Mouse (Mus musculus): Measurements from ENCODE around the gene Fastkd1. TPM values are rescaled to one million over a fixed set of nuclear protein-coding genes. Genes with fewer than 3 reads are reported as not detected.
"Not testable (repeated sequence)": the region's sequence is repeated elsewhere in the genome, so short reads cannot be mapped to it uniquely, and the experiment has no call there.

The Fastkd1 gene
- polyA plus RNA-seq, 1 experiment from 2014 or later = 6.3 TPM

- Histone ChIP-seq H3K27me3 (ENCODE audit: insufficient read depth, low read length) (no peaks in the 10 kb centered on the region), H3K4me2 (ENCODE audit: low read depth, low read length) (no peak overlapping the region), H3K4me3 (ENCODE audit: low read depth, low read length) (no peak overlapping the region), H3K4me1 (ENCODE audit: insufficient read depth) (no peaks in the 10 kb centered on the region), H3K36me3 (replicated peaks; ENCODE audit: insufficient read depth, low read length) (peaks cover 22% of the 10 kb centered on the region), H3K27ac (ENCODE audit: low read depth) (no peak overlapping the region), H3K9me3 (ENCODE audit: low read length) (no peaks in the 10 kb centered on the region), H3K9ac (replicated peaks) (no peak overlapping the region)
- TF ChIP-seq EP300 (IDR thresholded peaks at IDR 0.05; ENCODE audit: low read depth) = no peak
- WGBS (ENCODE audit: insufficient replicate concordance) = 89% methylated on average over 6 of the region's 6 CpGs
- DNase-seq (no peak), ATAC-seq (no peak)
These were observed 22.5 kb downstream of the Fastkd1 start for GRCm38 (mm10) chr2:69690843-69691242.

- TF ChIP-seq EP300 (IDR thresholded peaks at IDR 0.05; ENCODE audit: low read depth) = no peak
- Histone ChIP-seq H3K27me3 (ENCODE audit: insufficient read depth, low read length) (no peaks in the 10 kb centered on the region), H3K4me3 (ENCODE audit: low read depth, low read length) (no peak overlapping the region), H3K9me3 (ENCODE audit: low read length) (no peaks in the 10 kb centered on the region), H3K4me2 (ENCODE audit: low read depth, low read length) (no peak overlapping the region), H3K9ac (replicated peaks) (no peak overlapping the region), H3K36me3 (replicated peaks; ENCODE audit: insufficient read depth, low read length) (peaks cover 22% of the 10 kb centered on the region), H3K4me1 (ENCODE audit: insufficient read depth) (no peaks in the 10 kb centered on the region), H3K27ac (ENCODE audit: low read depth) (no peak overlapping the region)
- no peak for ATAC-seq
- no peak for DNase-seq
- 92% methylated on average over 3 of the region's 3 CpGs for WGBS (ENCODE audit: insufficient replicate concordance)
These were observed 23.1 kb downstream of the Fastkd1 start for GRCm38 (mm10) chr2:69690214-69690613.

- no peak for DNase-seq
- Histone ChIP-seq H3K27ac (ENCODE audit: low read depth) (no peak overlapping the region), H3K4me1 (ENCODE audit: insufficient read depth) (no peaks in the 10 kb centered on the region), H3K27me3 (ENCODE audit: insufficient read depth, low read length) (no peaks in the 10 kb centered on the region), H3K4me2 (ENCODE audit: low read depth, low read length) (no peak overlapping the region), H3K9me3 (ENCODE audit: low read length) (no peaks in the 10 kb centered on the region), H3K9ac (replicated peaks) (no peak overlapping the region), H3K36me3 (replicated peaks; ENCODE audit: insufficient read depth, low read length) (peaks cover 6% of the 10 kb centered on the region; the same call in 1 of the 2 replicates), H3K4me3 (ENCODE audit: low read depth, low read length) (no peak overlapping the region)
- ATAC-seq = no peak
- 89% methylated on average over 3 of the region's 3 CpGs for WGBS (ENCODE audit: insufficient replicate concordance)
- TF ChIP-seq CTCF (IDR thresholded peaks at IDR 0.05; ENCODE audit: low read depth) (no peak), EP300 (IDR thresholded peaks at IDR 0.05; ENCODE audit: low read depth) (no peak)
These were observed 28.8 kb downstream of the Fastkd1 start for GRCm38 (mm10) chr2:69684488-69684887.

- no peak for DNase-seq
- Histone ChIP-seq H3K36me3 (replicated peaks; ENCODE audit: insufficient read depth, low read length) (no peaks in the 10 kb centered on the region; the same call in 1 of the 2 replicates), H3K27ac (ENCODE audit: low read depth) (no peak overlapping the region), H3K4me3 (ENCODE audit: low read depth, low read length) (no peak overlapping the region), H3K4me2 (ENCODE audit: low read depth, low read length) (no peak overlapping the region), H3K27me3 (ENCODE audit: insufficient read depth, low read length) (no peaks in the 10 kb centered on the region), H3K4me1 (ENCODE audit: insufficient read depth) (no peaks in the 10 kb centered on the region), H3K9me3 (ENCODE audit: low read length) (no peaks in the 10 kb centered on the region), H3K9ac (replicated peaks) (no peak overlapping the region)
- no peak for ATAC-seq
- WGBS (ENCODE audit: insufficient replicate concordance) = 84% methylated on average over 13 of the region's 13 CpGs
- TF ChIP-seq CTCF (IDR thresholded peaks at IDR 0.05; ENCODE audit: low read depth) (no peak), EP300 (IDR thresholded peaks at IDR 0.05; ENCODE audit: low read depth) (no peak)
These were observed 30.1 kb downstream of the Fastkd1 start for GRCm38 (mm10) chr2:69683036-69683805.

GRCm38 (mm10) chr2:69681931-69682330 lies 31.4 kb downstream of the Fastkd1 start:
- WGBS (ENCODE audit: insufficient replicate concordance) = 82% methylated on average over 4 of the region's 4 CpGs
- Histone ChIP-seq H3K36me3 (replicated peaks; ENCODE audit: insufficient read depth, low read length) (no peaks in the 10 kb centered on the region), H3K4me3 (ENCODE audit: low read depth, low read length) (no peak overlapping the region), H3K9ac (replicated peaks) (no peak overlapping the region), H3K4me1 (ENCODE audit: insufficient read depth) (no peaks in the 10 kb centered on the region), H3K9me3 (ENCODE audit: low read length) (no peaks in the 10 kb centered on the region), H3K27me3 (ENCODE audit: insufficient read depth, low read length) (no peaks in the 10 kb centered on the region), H3K27ac (ENCODE audit: low read depth) (no peak overlapping the region), H3K4me2 (ENCODE audit: low read depth, low read length) (no peak overlapping the region)
- TF ChIP-seq CTCF (IDR thresholded peaks at IDR 0.05; ENCODE audit: low read depth) (no peak), EP300 (IDR thresholded peaks at IDR 0.05; ENCODE audit: low read depth) (no peak)
- ATAC-seq (no peak), DNase-seq (no peak)

- ATAC-seq (no peak), DNase-seq (peak; percentile 43)
- H3K9me3 ChIP-seq (ENCODE audit: low read length) = no peaks in the 10 kb centered on the region
- H3K36me3 ChIP-seq (replicated peaks; ENCODE audit: insufficient read depth, low read length) = no peaks in the 10 kb centered on the region
- TF ChIP-seq CTCF (IDR thresholded peaks at IDR 0.05; ENCODE audit: low read depth) (peak; percentile 37), EP300 (IDR thresholded peaks at IDR 0.05; ENCODE audit: low read depth) (no peak)
- no peaks in the 10 kb centered on the region for H3K27me3 ChIP-seq (ENCODE audit: insufficient read depth, low read length)
- no peak overlapping the region for H3K4me2 ChIP-seq (ENCODE audit: low read depth, low read length)
- WGBS (ENCODE audit: insufficient replicate concordance) = 64% methylated on average over 6 of the region's 6 CpGs
- H3K4me3 ChIP-seq (ENCODE audit: low read depth, low read length) = no peak overlapping the region
- no peaks in the 10 kb centered on the region for H3K4me1 ChIP-seq (ENCODE audit: insufficient read depth)
- no peak overlapping the region for H3K9ac ChIP-seq (replicated peaks)
- H3K27ac ChIP-seq (ENCODE audit: low read depth) = no peak overlapping the region
These were observed 33.3 kb downstream of the Fastkd1 start for GRCm38 (mm10) chr2:69679990-69680389.

- not testable (repeated sequence) for H3K4me3 ChIP-seq (ENCODE audit: low read depth, low read length); H3K9me3 ChIP-seq (ENCODE audit: low read length); H3K4me1 ChIP-seq (ENCODE audit: insufficient read depth); H3K27ac ChIP-seq (ENCODE audit: low read depth); DNase-seq; ATAC-seq; H3K4me2 ChIP-seq (ENCODE audit: low read depth, low read length); H3K27me3 ChIP-seq (ENCODE audit: insufficient read depth, low read length); H3K36me3 ChIP-seq (replicated peaks; ENCODE audit: insufficient read depth, low read length); H3K9ac ChIP-seq (replicated peaks)
- whole genome bisulfite sequencing (ENCODE audit: insufficient replicate concordance) = 73% methylated on average over 2 of the region's 2 CpGs
These were observed 36.1 kb downstream of the Fastkd1 start for GRCm38 (mm10) chr2:69677215-69677614.
